Mouse (Mus musculus): ENCODE data around the gene Atp1b1. TPM values are rescaled to one million over a fixed set of nuclear protein-coding genes. Genes with fewer than 3 reads are reported as not detected.

Gene Atp1b1
- polyA plus RNA-seq, 1 experiment from 2014 or later, result 132 TPM

DNA sequence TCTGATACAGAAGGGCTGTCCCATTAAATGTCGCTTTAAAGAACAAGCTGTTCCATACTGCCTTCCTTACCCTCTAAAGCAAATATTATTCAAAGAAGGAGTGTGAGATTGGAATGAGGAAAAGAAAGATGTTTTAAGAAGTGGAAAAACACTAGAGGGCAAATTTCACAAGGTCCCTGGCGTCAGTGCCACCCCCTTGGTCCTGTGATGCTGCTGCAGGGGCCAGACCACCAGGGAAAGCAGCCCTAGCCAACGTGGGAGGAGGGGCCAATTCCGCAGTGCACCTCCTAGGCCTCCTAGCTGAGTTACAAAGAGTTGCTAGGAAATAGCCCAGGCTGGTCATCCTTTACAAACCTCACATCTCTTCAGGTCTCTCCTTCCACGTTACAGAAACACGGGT lies 2.1 kb downstream of the Atp1b1 start:
- peaks cover 36% of the 10 kb centered on the region for H3K4me1 ChIP-seq (replicated peaks; ENCODE audit: control insufficient read depth, insufficient read depth, low read length)
- WGBS, result 29% methylated on average over 6 of the region's 6 CpGs

DNA sequence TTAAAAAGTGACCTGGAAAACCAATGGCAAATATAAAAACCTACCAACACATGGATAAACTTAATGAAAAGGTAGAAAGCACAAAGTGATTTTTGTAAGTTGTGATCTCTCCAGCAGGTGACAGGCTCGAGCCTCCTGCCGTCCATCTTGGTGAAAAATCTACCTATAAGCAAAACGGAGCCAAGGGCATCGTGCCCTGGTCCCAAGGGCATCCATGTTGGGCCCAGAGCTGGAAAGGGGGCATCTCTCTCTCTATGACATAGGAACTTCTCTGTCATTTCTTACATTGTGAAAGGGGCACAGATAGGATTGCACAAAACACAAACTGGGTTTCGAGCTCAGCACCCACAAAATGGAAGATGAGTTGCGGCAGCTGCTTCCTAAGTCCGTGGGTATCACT lies 2.5 kb downstream of the Atp1b1 start:
- H3K27me3 ChIP-seq (replicated peaks; ENCODE audit: control insufficient read depth, insufficient read depth, low read length), result no peaks in the 10 kb centered on the region
- H3K4me3 ChIP-seq (replicated peaks; ENCODE audit: low read length), result peak overlapping the region; percentile 86
- peak overlapping the region; percentile 14; the same call in 1 of the 2 replicates for H3K27ac ChIP-seq (ENCODE audit: low read length)
- peaks cover 36% of the 10 kb centered on the region for H3K4me1 ChIP-seq (replicated peaks; ENCODE audit: control insufficient read depth, insufficient read depth, low read length)
- H3K4me2 ChIP-seq (ENCODE audit: low read length), result peak overlapping the region; percentile 75
- WGBS, result 59% methylated on average over 7 of the region's 7 CpGs
- H3K9me3 ChIP-seq (ENCODE audit: control insufficient read depth, low read length), result no peaks in the 10 kb centered on the region
- H3K9ac ChIP-seq (replicated peaks; ENCODE audit: low read depth, low read length), result peak overlapping the region; percentile 37; the same call in 1 of the 2 replicates
- H3K36me3 ChIP-seq (ENCODE audit: control insufficient read depth, insufficient read depth), result peaks cover 9% of the 10 kb centered on the region
- no peak for ATAC-seq

More for the DNA sequence above, 2.1 kb downstream of the Atp1b1 start:
- peak overlapping the region; percentile 86 for H3K4me3 ChIP-seq (replicated peaks; ENCODE audit: low read length)
- no peaks in the 10 kb centered on the region for H3K9me3 ChIP-seq (ENCODE audit: control insufficient read depth, low read length)
- H3K27ac ChIP-seq (ENCODE audit: low read length), result peak overlapping the region; percentile 14; the same call in 1 of the 2 replicates
- H3K27me3 ChIP-seq (replicated peaks; ENCODE audit: control insufficient read depth, insufficient read depth, low read length), result no peaks in the 10 kb centered on the region
- no peak for ATAC-seq
- peak overlapping the region; percentile 87 for H3K9ac ChIP-seq (replicated peaks; ENCODE audit: low read depth, low read length)
- H3K4me2 ChIP-seq (ENCODE audit: low read length), result peak overlapping the region; percentile 75
- H3K36me3 ChIP-seq (ENCODE audit: control insufficient read depth, insufficient read depth), result peaks cover 9% of the 10 kb centered on the region

GRCm38 (mm10) chr1:164454747-164455400 lies 3.3 kb downstream of the Atp1b1 start:
- ATAC-seq, result no peak
- H3K36me3 ChIP-seq (ENCODE audit: control insufficient read depth, insufficient read depth), result peaks cover 9% of the 10 kb centered on the region
- H3K9me3 ChIP-seq (ENCODE audit: control insufficient read depth, low read length), result no peaks in the 10 kb centered on the region
- 35% methylated on average over 14 of the region's 14 CpGs for WGBS
- peak overlapping the region; percentile 48 for H3K4me3 ChIP-seq (replicated peaks; ENCODE audit: low read length)
- H3K27me3 ChIP-seq (replicated peaks; ENCODE audit: control insufficient read depth, insufficient read depth, low read length), result no peaks in the 10 kb centered on the region
- H3K9ac ChIP-seq (replicated peaks; ENCODE audit: low read depth, low read length), result peak overlapping the region; percentile 46
- H3K4me1 ChIP-seq (replicated peaks; ENCODE audit: control insufficient read depth, insufficient read depth, low read length), result peaks cover 36% of the 10 kb centered on the region
- H3K4me2 ChIP-seq (ENCODE audit: low read length), result peak overlapping the region; percentile 62
- H3K27ac ChIP-seq (ENCODE audit: low read length), result peak overlapping the region; percentile 28

DNA sequence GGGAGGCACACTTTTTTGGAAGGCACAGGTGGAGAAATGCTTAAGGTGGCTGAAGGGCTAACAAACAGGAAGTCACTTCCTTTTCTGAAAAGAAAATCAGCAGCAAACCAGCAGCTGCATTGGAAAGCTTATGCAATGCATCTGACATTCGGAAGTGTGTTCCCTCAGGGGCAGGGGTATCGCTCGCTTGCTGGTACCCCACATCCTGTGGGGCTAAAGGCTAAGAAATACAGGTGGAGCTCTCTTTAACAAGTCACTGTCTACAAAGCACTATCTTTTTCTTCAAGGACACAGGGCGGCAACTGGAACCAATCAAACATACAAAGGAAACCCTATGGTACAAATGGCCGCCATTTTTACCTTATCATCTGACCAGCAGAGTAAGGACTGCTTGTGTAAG lies 4.4 kb downstream of the Atp1b1 start:
- Histone ChIP-seq H3K27ac (ENCODE audit: low read length) (no peak overlapping the region), H3K4me1 (replicated peaks; ENCODE audit: control insufficient read depth, insufficient read depth, low read length) (peaks cover 33% of the 10 kb centered on the region), H3K9ac (replicated peaks; ENCODE audit: low read depth, low read length) (no peak overlapping the region), H3K9me3 (ENCODE audit: control insufficient read depth, low read length) (no peaks in the 10 kb centered on the region), H3K27me3 (replicated peaks; ENCODE audit: control insufficient read depth, insufficient read depth, low read length) (no peaks in the 10 kb centered on the region), H3K4me3 (replicated peaks; ENCODE audit: low read length) (no peak overlapping the region), H3K36me3 (ENCODE audit: control insufficient read depth, insufficient read depth) (peaks cover 11% of the 10 kb centered on the region), H3K4me2 (ENCODE audit: low read length) (no peak overlapping the region; the same call in 1 of the 2 replicates)
- ATAC-seq, result no peak
- 94% methylated on average over 5 of the region's 5 CpGs for WGBS

DNA sequence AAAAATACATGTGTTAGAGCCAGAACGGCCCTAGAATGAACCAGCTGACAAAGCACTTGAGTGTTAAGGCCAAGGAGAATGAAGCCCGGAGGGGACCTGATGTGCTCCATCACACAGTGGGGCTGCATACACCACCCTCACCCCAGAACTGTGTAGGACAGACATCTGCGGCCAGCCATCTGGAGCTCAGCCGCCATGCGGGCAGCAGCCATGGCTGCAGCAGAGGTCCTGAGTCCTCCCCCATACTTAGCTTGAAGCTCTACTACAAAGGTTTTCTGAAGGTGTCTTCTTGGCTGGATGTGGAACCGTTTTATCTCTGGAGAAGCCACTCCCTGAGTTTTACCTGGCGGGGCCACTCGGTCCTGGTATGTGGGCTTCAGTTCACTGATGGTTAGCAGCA lies 5.0 kb downstream of the Atp1b1 start:
- Histone ChIP-seq H3K36me3 (ENCODE audit: control insufficient read depth, insufficient read depth) (peaks cover 12% of the 10 kb centered on the region), H3K4me1 (replicated peaks; ENCODE audit: control insufficient read depth, insufficient read depth, low read length) (peaks cover 30% of the 10 kb centered on the region), H3K9ac (replicated peaks; ENCODE audit: low read depth, low read length) (no peak overlapping the region), H3K27me3 (replicated peaks; ENCODE audit: control insufficient read depth, insufficient read depth, low read length) (no peaks in the 10 kb centered on the region), H3K4me3 (replicated peaks; ENCODE audit: low read length) (no peak overlapping the region), H3K27ac (ENCODE audit: low read length) (no peak overlapping the region), H3K4me2 (ENCODE audit: low read length) (no peak overlapping the region), H3K9me3 (ENCODE audit: control insufficient read depth, low read length) (no peaks in the 10 kb centered on the region)
- WGBS, result 98% methylated on average over 8 of the region's 8 CpGs
- no peak for ATAC-seq

DNA sequence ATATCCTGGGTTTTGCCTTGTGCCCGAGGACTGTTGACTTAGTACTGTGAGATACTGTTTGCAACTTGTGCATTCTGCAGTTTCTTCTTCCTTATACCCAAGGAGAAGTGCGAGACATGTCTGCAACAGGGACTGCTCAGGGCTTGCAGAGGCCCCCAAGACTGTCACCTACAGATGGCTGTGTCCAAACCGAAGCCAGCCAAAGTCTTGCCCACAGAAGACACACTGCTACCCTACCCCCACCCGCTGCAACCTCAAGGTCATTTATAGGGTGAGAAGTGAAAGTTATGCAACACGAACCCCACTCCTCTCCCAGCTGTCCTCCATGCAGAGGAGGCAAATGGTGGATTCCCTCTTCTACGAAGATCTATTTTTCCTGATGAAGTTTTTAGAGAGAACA lies 5.6 kb downstream of the Atp1b1 start:
- WGBS, result 92% methylated on average over 6 of the region's 6 CpGs
- Histone ChIP-seq H3K4me2 (ENCODE audit: low read length) (no peak overlapping the region), H3K36me3 (ENCODE audit: control insufficient read depth, insufficient read depth) (peaks cover 13% of the 10 kb centered on the region), H3K27me3 (replicated peaks; ENCODE audit: control insufficient read depth, insufficient read depth, low read length) (no peaks in the 10 kb centered on the region), H3K9me3 (ENCODE audit: control insufficient read depth, low read length) (no peaks in the 10 kb centered on the region), H3K27ac (ENCODE audit: low read length) (no peak overlapping the region), H3K9ac (replicated peaks; ENCODE audit: low read depth, low read length) (no peak overlapping the region), H3K4me3 (replicated peaks; ENCODE audit: low read length) (no peak overlapping the region), H3K4me1 (replicated peaks; ENCODE audit: control insufficient read depth, insufficient read depth, low read length) (peaks cover 30% of the 10 kb centered on the region)
- no peak for ATAC-seq

DNA sequence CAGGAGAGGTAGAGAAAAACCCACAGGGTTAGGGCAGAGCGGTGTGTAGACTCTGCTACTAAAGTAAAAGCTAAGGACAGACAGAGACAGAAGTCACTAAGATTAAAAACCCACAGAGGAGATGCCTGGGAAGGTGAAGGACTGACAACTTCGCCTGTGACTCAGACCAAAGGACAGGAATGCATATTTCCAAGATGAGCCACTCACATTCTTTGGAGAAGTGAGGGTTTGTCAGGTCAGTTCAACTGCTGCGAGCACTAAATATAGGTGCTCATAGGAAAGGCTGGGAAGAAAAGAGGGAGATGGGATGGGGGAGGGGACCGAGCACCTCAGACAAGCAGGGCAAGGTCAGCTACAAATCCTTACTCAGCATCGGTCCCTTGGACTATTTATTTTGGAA lies 6.8 kb downstream of the Atp1b1 start:
- Histone ChIP-seq H3K4me3 (replicated peaks; ENCODE audit: low read length) (no peak overlapping the region), H3K27ac (ENCODE audit: low read length) (no peak overlapping the region), H3K27me3 (replicated peaks; ENCODE audit: control insufficient read depth, insufficient read depth, low read length) (no peaks in the 10 kb centered on the region), H3K36me3 (ENCODE audit: control insufficient read depth, insufficient read depth) (peaks cover 19% of the 10 kb centered on the region), H3K9ac (replicated peaks; ENCODE audit: low read depth, low read length) (no peak overlapping the region), H3K4me1 (replicated peaks; ENCODE audit: control insufficient read depth, insufficient read depth, low read length) (peaks cover 20% of the 10 kb centered on the region), H3K4me2 (ENCODE audit: low read length) (no peak overlapping the region), H3K9me3 (ENCODE audit: control insufficient read depth, low read length) (no peaks in the 10 kb centered on the region)
- no peak for ATAC-seq
- WGBS, result 96% methylated on average over 5 of the region's 5 CpGs

DNA sequence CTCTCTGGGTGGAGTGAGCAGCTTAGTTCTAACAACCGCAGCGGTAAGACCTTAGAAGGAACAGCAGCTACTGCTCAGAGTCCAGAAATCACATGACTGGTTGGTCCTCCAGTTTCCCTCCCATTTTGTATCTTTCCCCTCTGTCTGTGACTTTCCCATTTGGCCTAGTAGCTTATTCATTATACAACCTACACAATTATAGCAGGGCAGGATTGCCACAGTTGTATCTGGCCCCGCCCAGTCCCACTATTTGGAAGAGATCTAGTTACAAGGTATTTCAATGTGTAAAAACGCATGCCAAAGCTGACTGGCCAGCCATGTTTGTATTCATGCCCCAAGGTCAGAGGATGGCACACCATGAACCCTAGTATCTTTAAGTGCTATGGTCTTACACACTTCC lies 7.5 kb downstream of the Atp1b1 start:
- no peaks in the 10 kb centered on the region for H3K9me3 ChIP-seq (ENCODE audit: control insufficient read depth, low read length)
- H3K36me3 ChIP-seq (ENCODE audit: control insufficient read depth, insufficient read depth), result peaks cover 19% of the 10 kb centered on the region
- no peak overlapping the region for H3K4me3 ChIP-seq (replicated peaks; ENCODE audit: low read length)
- WGBS, result 87% methylated on average over 4 of the region's 4 CpGs
- no peak for ATAC-seq
- no peaks in the 10 kb centered on the region for H3K27me3 ChIP-seq (replicated peaks; ENCODE audit: control insufficient read depth, insufficient read depth, low read length)
- no peak overlapping the region for H3K9ac ChIP-seq (replicated peaks; ENCODE audit: low read depth, low read length)
- no peak overlapping the region for H3K27ac ChIP-seq (ENCODE audit: low read length)
- H3K4me2 ChIP-seq (ENCODE audit: low read length), result no peak overlapping the region
- H3K4me1 ChIP-seq (replicated peaks; ENCODE audit: control insufficient read depth, insufficient read depth, low read length), result peaks cover 14% of the 10 kb centered on the region

- Histone ChIP-seq H3K4me1 (replicated peaks; ENCODE audit: control insufficient read depth, insufficient read depth, low read length) (peaks cover 13% of the 10 kb centered on the region), H3K9ac (replicated peaks; ENCODE audit: low read depth, low read length) (no peak overlapping the region), H3K9me3 (ENCODE audit: control insufficient read depth, low read length) (no peaks in the 10 kb centered on the region), H3K4me2 (ENCODE audit: low read length) (no peak overlapping the region), H3K36me3 (ENCODE audit: control insufficient read depth, insufficient read depth) (peaks cover 19% of the 10 kb centered on the region), H3K27ac (ENCODE audit: low read length) (no peak overlapping the region), H3K4me3 (replicated peaks; ENCODE audit: low read length) (no peak overlapping the region), H3K27me3 (replicated peaks; ENCODE audit: control insufficient read depth, insufficient read depth, low read length) (no peaks in the 10 kb centered on the region)
- no peak for ATAC-seq
- 89% methylated on average over 4 of the region's 4 CpGs for WGBS
Observed at GRCm38 (mm10) chr1:164450231-164450630, 7.9 kb downstream of the Atp1b1 start.

DNA sequence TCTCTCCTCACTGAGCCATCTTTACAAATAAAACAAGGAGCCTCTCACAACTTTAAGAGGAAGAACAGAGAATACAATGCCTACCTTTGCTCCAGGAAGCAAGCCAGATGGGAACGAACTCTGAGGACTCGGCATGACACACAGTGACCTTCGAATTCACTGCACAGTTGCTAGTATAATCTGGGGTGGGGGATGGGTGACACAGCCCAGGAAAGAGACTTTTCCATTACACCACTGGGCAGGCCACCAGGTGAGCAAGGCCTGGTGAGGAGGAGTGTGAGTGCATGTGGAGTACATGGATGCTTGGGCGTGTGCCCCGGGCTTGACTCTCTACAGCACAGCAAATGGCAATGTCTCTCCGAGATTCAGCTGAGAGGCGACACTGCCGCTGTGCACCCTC lies 8.5 kb downstream of the Atp1b1 start:
- H3K4me2 ChIP-seq (ENCODE audit: low read length), result no peak overlapping the region
- H3K9me3 ChIP-seq (ENCODE audit: control insufficient read depth, low read length), result no peaks in the 10 kb centered on the region
- peaks cover 7% of the 10 kb centered on the region for H3K4me1 ChIP-seq (replicated peaks; ENCODE audit: control insufficient read depth, insufficient read depth, low read length)
- H3K9ac ChIP-seq (replicated peaks; ENCODE audit: low read depth, low read length), result no peak overlapping the region
- H3K36me3 ChIP-seq (ENCODE audit: control insufficient read depth, insufficient read depth), result peaks cover 19% of the 10 kb centered on the region
- no peak for ATAC-seq
- no peak overlapping the region for H3K4me3 ChIP-seq (replicated peaks; ENCODE audit: low read length)
- no peaks in the 10 kb centered on the region for H3K27me3 ChIP-seq (replicated peaks; ENCODE audit: control insufficient read depth, insufficient read depth, low read length)
- WGBS, result 93% methylated on average over 8 of the region's 8 CpGs
- no peak overlapping the region for H3K27ac ChIP-seq (ENCODE audit: low read length)

Measured in forebrain, embryonic 16.5 days (tissue).